Mouse (Mus musculus) stomach, embryonic 15.5 days (tissue): ENCODE results near the gene Ocm. TPM values are rescaled to one million over a fixed set of nuclear protein-coding genes. Genes with fewer than 3 reads are reported as not detected.
A peak's percentile ranks its signal among the peaks of the same experiment; 100 is the strongest.

Source experiments
- ATAC-seq: fragments of 200-750 bp; cut with Nextera tagmentation; 2 replicates; pipeline ENCODE4 v1.8.0; 2017; ENCODE audit warnings: low read depth, moderate number of reproducible peaks, moderate TSS enrichment; ENCODE audit not compliant: insufficient read depth, low FRiP score
- H3K27ac ChIP-seq: fragments of 300-500 bp; sonication (generic); 2 replicates; pipeline ENCODE4 v1.5.1; 2015; ENCODE audit warnings: mild to moderate bottlenecking, inconsistent platforms
- H3K27me3 ChIP-seq: fragments of 300-500 bp; sonication (generic); replicated peaks from 2 replicates; pipeline ENCODE4 v1.6.1; 2015; ENCODE audit warnings: inconsistent platforms
- H3K36me3 ChIP-seq: fragments of 300-500 bp; sonication (generic); 2 replicates; pipeline ENCODE4 v1.6.1; 2015; ENCODE audit warnings: inconsistent platforms
- H3K4me1 ChIP-seq: fragments of 300-500 bp; sonication (generic); 2 replicates; pipeline ENCODE4 v1.6.1; 2015; ENCODE audit warnings: inconsistent platforms
- H3K4me2 ChIP-seq: fragments of 300-500 bp; sonication (generic); 2 replicates; pipeline ENCODE4 v1.6.1; 2015; ENCODE audit warnings: mild to moderate bottlenecking, inconsistent platforms
- H3K4me3 ChIP-seq: fragments of 300-500 bp; sonication (generic); replicated peaks from 2 replicates; pipeline ENCODE4 v1.5.1; 2015; ENCODE audit warnings: inconsistent platforms
- H3K9ac ChIP-seq: fragments of 300-500 bp; sonication (generic); 2 replicates; pipeline ENCODE4 v1.6.1; 2015; ENCODE audit warnings: inconsistent platforms
- H3K9me3 ChIP-seq: fragments of 300-500 bp; sonication (generic); 2 replicates; pipeline ENCODE4 v1.6.1; 2016; ENCODE audit warnings: inconsistent platforms
- WGBS: fragments of 180-500 bp; shearing (Covaris S2); methylation state at CpG from one replicate; pipeline ENCODE4 v1.1.7; 2015; 5-methylcytosine and 5-hydroxymethylcytosine counted together
- polyA plus RNA-seq: library from polyadenylated mRNA; unstranded; fragments of >200 nt; fragmentation: Nextera tagmentation; extraction: Ambion mirVana; gene quantifications from 2 replicates; pipeline ENCODE4 v1.2.1, GENCODE M21; 2015

Ocm gene
- polyA plus RNA-seq: not detected in 2 replicates

GRCm38 (mm10) chr5:144026620-144027263, at the start of gene Ocm:
Gene Ocm, minus strand, starts transcription at chr5:144026670.
- WGBS: 63% methylated on average over 11 of the region's 11 CpGs
- no peak for ATAC-seq
- H3K9ac ChIP-seq: no peak within 1 kb of the TSS

GRCm38 (mm10) chr5:144071249-144071648, 44.8 kb upstream of the Ocm start:
- no peaks in the 10 kb centered on the region for H3K4me1 ChIP-seq
- no peak overlapping the region for H3K27ac ChIP-seq
- H3K9me3 ChIP-seq: no peaks in the 10 kb centered on the region
- ATAC-seq: no peak
- no peaks in the 10 kb centered on the region for H3K27me3 ChIP-seq
- no peak overlapping the region for H3K4me3 ChIP-seq
- H3K36me3 ChIP-seq: no peaks in the 10 kb centered on the region
- WGBS: 24% methylated on average over 1 of the region's 1 CpGs
- no peak overlapping the region for H3K4me2 ChIP-seq
- H3K9ac ChIP-seq: no peak overlapping the region

More at GRCm38 (mm10) chr5:144026620-144027263, at the start of gene Ocm:
- Histone ChIP-seq H3K27ac (no peak within 1 kb of the TSS), H3K27me3 (no peaks in the 10 kb centered on the region), H3K4me3 (no peak within 1 kb of the TSS), H3K36me3 (no peaks in the 10 kb centered on the region), H3K9me3 (no peaks in the 10 kb centered on the region), H3K4me1 (no peaks in the 10 kb centered on the region), H3K4me2 (no peak within 1 kb of the TSS)

- Histone ChIP-seq H3K36me3 (no peaks in the 10 kb centered on the region), H3K4me1 (no peaks in the 10 kb centered on the region), H3K9me3 (no peaks in the 10 kb centered on the region), H3K4me3 (no peak overlapping the region), H3K4me2 (no peak overlapping the region), H3K27me3 (no peaks in the 10 kb centered on the region), H3K9ac (no peak overlapping the region), H3K27ac (no peak overlapping the region)
- ATAC-seq: no peak
- 80% methylated on average over 1 of the region's 1 CpGs for WGBS
Observed at GRCm38 (mm10) chr5:144070064-144070463, 43.6 kb upstream of the Ocm start.

- Histone ChIP-seq H3K4me3 (no peak overlapping the region), H3K27me3 (no peaks in the 10 kb centered on the region), H3K27ac (no peak overlapping the region), H3K9ac (no peak overlapping the region), H3K36me3 (no peaks in the 10 kb centered on the region), H3K4me1 (no peaks in the 10 kb centered on the region), H3K4me2 (no peak overlapping the region), H3K9me3 (no peaks in the 10 kb centered on the region)
- WGBS: 79% methylated on average over 2 of the region's 2 CpGs
- no peak for ATAC-seq
Observed at GRCm38 (mm10) chr5:144066036-144066435, 39.6 kb upstream of the Ocm start.

GRCm38 (mm10) chr5:144064093-144064492, 37.6 kb upstream of the Ocm start:
- no peak for ATAC-seq
- no peak overlapping the region for H3K27ac ChIP-seq
- H3K9me3 ChIP-seq: no peaks in the 10 kb centered on the region
- no peak overlapping the region for H3K9ac ChIP-seq
- no peak overlapping the region for H3K4me3 ChIP-seq
- 69% methylated on average over 5 of the region's 5 CpGs for WGBS
- H3K4me1 ChIP-seq: no peaks in the 10 kb centered on the region
- no peak overlapping the region for H3K4me2 ChIP-seq
- H3K27me3 ChIP-seq: no peaks in the 10 kb centered on the region
- no peaks in the 10 kb centered on the region for H3K36me3 ChIP-seq

GRCm38 (mm10) chr5:144054340-144054739, 27.9 kb upstream of the Ocm start:
- H3K4me3 ChIP-seq: no peak overlapping the region
- no peak overlapping the region for H3K4me2 ChIP-seq
- no peaks in the 10 kb centered on the region for H3K4me1 ChIP-seq
- H3K9me3 ChIP-seq: no peaks in the 10 kb centered on the region
- WGBS: 85% methylated on average over 6 of the region's 6 CpGs
- H3K27me3 ChIP-seq: no peaks in the 10 kb centered on the region
- no peak overlapping the region for H3K27ac ChIP-seq
- H3K36me3 ChIP-seq: no peaks in the 10 kb centered on the region
- no peak for ATAC-seq
- H3K9ac ChIP-seq: no peak overlapping the region

- 37% methylated on average over 3 of the region's 3 CpGs for WGBS
Observed at GRCm38 (mm10) chr5:144053450-144053849, 27.0 kb upstream of the Ocm start.

GRCm38 (mm10) chr5:144051268-144051667, 24.8 kb upstream of the Ocm start:
- no peaks in the 10 kb centered on the region for H3K4me1 ChIP-seq
- H3K9me3 ChIP-seq: no peaks in the 10 kb centered on the region
- no peak overlapping the region for H3K27ac ChIP-seq
- ATAC-seq: no peak
- H3K27me3 ChIP-seq: no peaks in the 10 kb centered on the region
- H3K9ac ChIP-seq: no peak overlapping the region
- no peak overlapping the region for H3K4me2 ChIP-seq
- H3K36me3 ChIP-seq: no peaks in the 10 kb centered on the region
- no peak overlapping the region for H3K4me3 ChIP-seq

More at GRCm38 (mm10) chr5:144053450-144053849, 27.0 kb upstream of the Ocm start:
- H3K9ac ChIP-seq: no peak overlapping the region
- H3K9me3 ChIP-seq: no peaks in the 10 kb centered on the region
- H3K4me3 ChIP-seq: no peak overlapping the region
- no peaks in the 10 kb centered on the region for H3K27me3 ChIP-seq
- ATAC-seq: no peak
- no peak overlapping the region for H3K27ac ChIP-seq
- H3K36me3 ChIP-seq: no peaks in the 10 kb centered on the region
- no peaks in the 10 kb centered on the region for H3K4me1 ChIP-seq
- H3K4me2 ChIP-seq: no peak overlapping the region

- H3K4me3 ChIP-seq: no peak overlapping the region
- H3K27ac ChIP-seq: no peak overlapping the region
- no peak overlapping the region for H3K4me2 ChIP-seq
- H3K9ac ChIP-seq: no peak overlapping the region
- no peaks in the 10 kb centered on the region for H3K36me3 ChIP-seq
- no peaks in the 10 kb centered on the region for H3K9me3 ChIP-seq
- H3K4me1 ChIP-seq: no peaks in the 10 kb centered on the region
- no peak for ATAC-seq
- no peaks in the 10 kb centered on the region for H3K27me3 ChIP-seq
- 53% methylated on average over 3 of the region's 3 CpGs for WGBS
Observed at GRCm38 (mm10) chr5:144049881-144050280, 23.4 kb upstream of the Ocm start.

GRCm38 (mm10) chr5:144047324-144047723, 20.9 kb upstream of the Ocm start:
- Histone ChIP-seq H3K27ac (no peak overlapping the region), H3K36me3 (no peaks in the 10 kb centered on the region), H3K4me3 (no peak overlapping the region), H3K27me3 (no peaks in the 10 kb centered on the region), H3K4me2 (no peak overlapping the region), H3K4me1 (no peaks in the 10 kb centered on the region), H3K9ac (no peak overlapping the region), H3K9me3 (no peaks in the 10 kb centered on the region)
- 55% methylated on average over 13 of the region's 13 CpGs for WGBS
- ATAC-seq: no peak

- ATAC-seq: no peak
- Histone ChIP-seq H3K36me3 (no peaks in the 10 kb centered on the region), H3K4me3 (no peak overlapping the region), H3K27ac (no peak overlapping the region), H3K4me2 (no peak overlapping the region), H3K9me3 (no peaks in the 10 kb centered on the region), H3K9ac (no peak overlapping the region), H3K27me3 (no peaks in the 10 kb centered on the region), H3K4me1 (no peaks in the 10 kb centered on the region)
- WGBS: 84% methylated on average over 11 of the region's 11 CpGs
Observed at GRCm38 (mm10) chr5:144043166-144043565, 16.7 kb upstream of the Ocm start.

GRCm38 (mm10) chr5:144040720-144041364, 14.4 kb upstream of the Ocm start:
- Histone ChIP-seq H3K27ac (no peak overlapping the region), H3K27me3 (no peaks in the 10 kb centered on the region), H3K9me3 (no peaks in the 10 kb centered on the region), H3K36me3 (no peaks in the 10 kb centered on the region), H3K4me3 (no peak overlapping the region), H3K4me1 (no peaks in the 10 kb centered on the region), H3K4me2 (0 out of 2 replicates have a peak overlapping the region, but pooled peaks have one; percentile 22), H3K9ac (no peak overlapping the region)
- WGBS: 49% methylated on average over 11 of the region's 11 CpGs
- no peak; the same call in 1 of the 2 replicates for ATAC-seq
